Mouse (Mus musculus): ENCODE data around the gene Lcn12. TPM values are rescaled to one million over a fixed set of nuclear protein-coding genes. Genes with fewer than 3 reads are reported as not detected.
A peak's percentile ranks its signal among the peaks of the same experiment; 100 is the strongest.

The Lcn12 gene
- polyA plus RNA-seq (2015; fragmentation: Nextera tagmentation; extraction: Ambion mirVana) = not detected in 2 replicates

- Histone ChIP-seq H3K9ac (no peak within 1 kb of the TSS), H3K36me3 (no peaks in the 10 kb centered on the region), H3K4me2 (no peak within 1 kb of the TSS), H3K4me3 (no peak within 1 kb of the TSS), H3K9me3 (no peaks in the 10 kb centered on the region), H3K27me3 (0 out of 2 replicates have a peak, but pooled peaks cover 6% of the 10 kb centered on the region), H3K27ac (no peak within 1 kb of the TSS), H3K4me1 (replicated peaks) (no peaks in the 10 kb centered on the region)
- no peak for ATAC-seq (ENCODE audit: low FRiP score)
- WGBS = 88% methylated on average over 5 of the region's 5 CpGs
These were observed at the start of gene Lcn12 for GRCm38 (mm10) chr2:25493476-25493961. TSS of gene Lcn12 (minus strand) at chr2:25493911.

GRCm38 (mm10) chr2:25541644-25542367 lies 48.1 kb upstream of the Lcn12 start:
- no peaks in the 10 kb centered on the region for H3K27me3 ChIP-seq
- ATAC-seq (ENCODE audit: low FRiP score) = no peak
- 86% methylated on average over 10 of the region's 10 CpGs for WGBS
- H3K9ac ChIP-seq = 0 out of 2 replicates have a peak overlapping the region, but pooled peaks have one; percentile 9
- H3K27ac ChIP-seq = no peak overlapping the region
- H3K36me3 ChIP-seq = peaks cover 12% of the 10 kb centered on the region
- no peak overlapping the region for H3K4me3 ChIP-seq
- peaks cover 24% of the 10 kb centered on the region for H3K4me1 ChIP-seq (replicated peaks)
- H3K9me3 ChIP-seq = no peaks in the 10 kb centered on the region
- H3K4me2 ChIP-seq = no peak overlapping the region

- Histone ChIP-seq H3K4me3 (no peak overlapping the region), H3K4me2 (no peak overlapping the region), H3K36me3 (peaks cover 24% of the 10 kb centered on the region), H3K9ac (no peak overlapping the region), H3K27me3 (no peaks in the 10 kb centered on the region), H3K9me3 (no peaks in the 10 kb centered on the region), H3K27ac (no peak overlapping the region), H3K4me1 (replicated peaks) (peaks cover 17% of the 10 kb centered on the region)
- ATAC-seq (ENCODE audit: low FRiP score) = no peak
- 94% methylated on average over 4 of the region's 4 CpGs for WGBS
These were observed 46.8 kb upstream of the Lcn12 start for GRCm38 (mm10) chr2:25540541-25540948.

GRCm38 (mm10) chr2:25536531-25536930 lies 42.8 kb upstream of the Lcn12 start:
- Histone ChIP-seq H3K9ac (no peak overlapping the region), H3K27me3 (no peaks in the 10 kb centered on the region), H3K9me3 (no peaks in the 10 kb centered on the region), H3K4me3 (no peak overlapping the region), H3K36me3 (peaks cover 37% of the 10 kb centered on the region), H3K4me1 (replicated peaks) (no peaks in the 10 kb centered on the region), H3K27ac (no peak overlapping the region), H3K4me2 (no peak overlapping the region)
- no peak for ATAC-seq (ENCODE audit: low FRiP score)
- 92% methylated on average over 8 of the region's 8 CpGs for WGBS

- H3K4me1 ChIP-seq (replicated peaks) = no peaks in the 10 kb centered on the region
- no peaks in the 10 kb centered on the region for H3K9me3 ChIP-seq
- H3K4me3 ChIP-seq = no peak overlapping the region
- peaks cover 46% of the 10 kb centered on the region for H3K36me3 ChIP-seq
- no peak overlapping the region for H3K27ac ChIP-seq
- H3K9ac ChIP-seq = no peak overlapping the region
- no peak for ATAC-seq (ENCODE audit: low FRiP score)
- WGBS = 100% methylated on average over 2 of the region's 2 CpGs
- no peak overlapping the region for H3K4me2 ChIP-seq
- H3K27me3 ChIP-seq = no peaks in the 10 kb centered on the region
These were observed 41.1 kb upstream of the Lcn12 start for GRCm38 (mm10) chr2:25534866-25535182.

GRCm38 (mm10) chr2:25534178-25534865 lies 40.6 kb upstream of the Lcn12 start:
- H3K9me3 ChIP-seq = no peaks in the 10 kb centered on the region
- H3K4me2 ChIP-seq = no peak overlapping the region
- WGBS = 89% methylated on average over 3 of the region's 3 CpGs
- H3K9ac ChIP-seq = 0 out of 2 replicates have a peak overlapping the region, but pooled peaks have one; percentile 8
- H3K4me3 ChIP-seq = no peak overlapping the region
- no peak overlapping the region for H3K27ac ChIP-seq
- no peak for ATAC-seq (ENCODE audit: low FRiP score)
- H3K4me1 ChIP-seq (replicated peaks) = no peaks in the 10 kb centered on the region
- peaks cover 51% of the 10 kb centered on the region for H3K36me3 ChIP-seq
- H3K27me3 ChIP-seq = no peaks in the 10 kb centered on the region

GRCm38 (mm10) chr2:25533707-25534106 lies 40.0 kb upstream of the Lcn12 start:
- WGBS = 91% methylated on average over 2 of the region's 2 CpGs
- Histone ChIP-seq H3K4me3 (no peak overlapping the region), H3K27ac (no peak overlapping the region), H3K9ac (no peak overlapping the region), H3K9me3 (no peaks in the 10 kb centered on the region), H3K36me3 (peaks cover 57% of the 10 kb centered on the region), H3K4me1 (replicated peaks) (no peaks in the 10 kb centered on the region), H3K4me2 (no peak overlapping the region), H3K27me3 (no peaks in the 10 kb centered on the region)
- ATAC-seq (ENCODE audit: low FRiP score) = no peak

GRCm38 (mm10) chr2:25526510-25527302 lies 33.0 kb upstream of the Lcn12 start:
- no peaks in the 10 kb centered on the region for H3K9me3 ChIP-seq
- peaks cover 87% of the 10 kb centered on the region for H3K36me3 ChIP-seq
- ATAC-seq (ENCODE audit: low FRiP score) = no peak
- no peak overlapping the region for H3K4me2 ChIP-seq
- H3K4me3 ChIP-seq = no peak overlapping the region
- H3K4me1 ChIP-seq (replicated peaks) = no peaks in the 10 kb centered on the region
- no peak overlapping the region for H3K9ac ChIP-seq
- H3K27me3 ChIP-seq = no peaks in the 10 kb centered on the region
- H3K27ac ChIP-seq = no peak overlapping the region
- WGBS = 91% methylated on average over 9 of the region's 9 CpGs

- Histone ChIP-seq H3K27me3 (no peaks in the 10 kb centered on the region), H3K27ac (no peak overlapping the region), H3K4me2 (no peak overlapping the region), H3K36me3 (peaks cover 22% of the 10 kb centered on the region), H3K9ac (no peak overlapping the region), H3K9me3 (no peaks in the 10 kb centered on the region), H3K4me1 (replicated peaks) (no peaks in the 10 kb centered on the region), H3K4me3 (no peak overlapping the region)
- WGBS = 68% methylated on average over 3 of the region's 3 CpGs
- no peak for ATAC-seq (ENCODE audit: low FRiP score)
These were observed 16.2 kb upstream of the Lcn12 start for GRCm38 (mm10) chr2:25509912-25510311.

GRCm38 (mm10) chr2:25506964-25507363 lies 13.3 kb upstream of the Lcn12 start:
- no peak for ATAC-seq (ENCODE audit: low FRiP score)
- WGBS = 40% methylated on average over 5 of the region's 5 CpGs
- peaks cover 6% of the 10 kb centered on the region for H3K4me1 ChIP-seq (replicated peaks)
- H3K4me3 ChIP-seq = no peak overlapping the region
- H3K27ac ChIP-seq = no peak overlapping the region
- no peak overlapping the region for H3K4me2 ChIP-seq
- no peak overlapping the region for H3K9ac ChIP-seq
- H3K36me3 ChIP-seq = peaks cover 47% of the 10 kb centered on the region
- H3K27me3 ChIP-seq = no peaks in the 10 kb centered on the region
- no peaks in the 10 kb centered on the region for H3K9me3 ChIP-seq

GRCm38 (mm10) chr2:25505860-25506259 lies 12.1 kb upstream of the Lcn12 start:
- ATAC-seq (ENCODE audit: low FRiP score) = no peak

GRCm38 (mm10) chr2:25505000-25505399 lies 11.3 kb upstream of the Lcn12 start:
- no peaks in the 10 kb centered on the region for H3K9me3 ChIP-seq
- 100% methylated on average over 1 of the region's 1 CpGs for WGBS
- no peak overlapping the region for H3K4me3 ChIP-seq
- H3K9ac ChIP-seq = no peak overlapping the region
- no peaks in the 10 kb centered on the region for H3K27me3 ChIP-seq
- peaks cover 47% of the 10 kb centered on the region for H3K36me3 ChIP-seq
- no peak overlapping the region for H3K27ac ChIP-seq
- no peak for ATAC-seq (ENCODE audit: low FRiP score)
- peaks cover 18% of the 10 kb centered on the region for H3K4me1 ChIP-seq (replicated peaks)
- H3K4me2 ChIP-seq = no peak overlapping the region

More at GRCm38 (mm10) chr2:25505860-25506259, 12.1 kb upstream of the Lcn12 start:
- H3K9ac ChIP-seq = no peak overlapping the region
- H3K4me2 ChIP-seq = no peak overlapping the region
- H3K4me3 ChIP-seq = no peak overlapping the region
- WGBS = 88% methylated on average over 4 of the region's 4 CpGs
- no peaks in the 10 kb centered on the region for H3K27me3 ChIP-seq
- peaks cover 14% of the 10 kb centered on the region for H3K4me1 ChIP-seq (replicated peaks)
- no peak overlapping the region for H3K27ac ChIP-seq
- peaks cover 47% of the 10 kb centered on the region for H3K36me3 ChIP-seq
- no peaks in the 10 kb centered on the region for H3K9me3 ChIP-seq
